Mouse (Mus musculus) neural tube, embryonic 14.5 days (tissue): Measurements from ENCODE around the gene Mtmr11. TPM values are rescaled to one million over a fixed set of nuclear protein-coding genes. Genes with fewer than 3 reads are reported as not detected.

ENCODE experiments used
- ATAC-seq: fragments of 200-750 bp; cut with Nextera tagmentation; 2 replicates; pipeline ENCODE4 v1.8.0; 2017; ENCODE audit warnings: low read depth, mild to moderate bottlenecking, moderate TSS enrichment, moderate library complexity
- H3K27ac ChIP-seq: fragments of 300-500 bp; sonication (generic); 2 replicates; pipeline ENCODE4 v1.5.1; 2014; ENCODE audit warnings: low read depth, mild to moderate bottlenecking, control low read depth, low read length, moderate library complexity, mixed read lengths
- H3K27me3 ChIP-seq: fragments of 300-500 bp; sonication (generic); 2 replicates; pipeline ENCODE4 v1.6.1; 2014; ENCODE audit warnings: low read length; ENCODE audit not compliant: control insufficient read depth, insufficient read depth
- H3K36me3 ChIP-seq: fragments of 300-500 bp; sonication (generic); 2 replicates; pipeline ENCODE4 v1.6.1; 2014; ENCODE audit warnings: low read length, mixed read lengths; ENCODE audit not compliant: control insufficient read depth, insufficient read depth
- H3K4me1 ChIP-seq: fragments of 300-500 bp; sonication (generic); 2 replicates; pipeline ENCODE4 v1.6.1; 2014; ENCODE audit warnings: low read length; ENCODE audit not compliant: control insufficient read depth, insufficient read depth
- H3K4me2 ChIP-seq: fragments of 300-500 bp; sonication (generic); 2 replicates; pipeline ENCODE4 v1.6.1; 2014; ENCODE audit warnings: mild to moderate bottlenecking, low read depth, low read length, control low read depth
- H3K4me3 ChIP-seq: fragments of 300-500 bp; sonication (generic); 2 replicates; pipeline ENCODE4 v1.5.1; 2014; ENCODE audit warnings: low read depth, low read length, control low read depth, mixed read lengths
- H3K9ac ChIP-seq: fragments of 300-500 bp; sonication (generic); replicated peaks from 2 replicates; pipeline ENCODE4 v1.6.1; 2014; ENCODE audit warnings: low read depth, mild to moderate bottlenecking, control low read depth, low read length, mixed read lengths
- H3K9me3 ChIP-seq: fragments of 300-500 bp; sonication (generic); 2 replicates; pipeline ENCODE4 v1.6.1; 2016; ENCODE audit warnings: low read length; ENCODE audit not compliant: control insufficient read depth
- WGBS: fragments of 180-500 bp; shearing (Covaris S2); extraction: QIAGEN DNeasy Blood & Tissue Kit; methylation state at CpG from one replicate; pipeline ENCODE4 v1.1.7; 2014; 5-methylcytosine and 5-hydroxymethylcytosine counted together
- polyA plus RNA-seq: library from polyadenylated mRNA; unstranded; fragments of >200 nt; fragmentation: Nextera tagmentation; extraction: Ambion mirVana; gene quantifications from 2 replicates; pipeline ENCODE4 v1.2.1, GENCODE M21; 2014

Mtmr11 gene
- polyA plus RNA-seq = 10.9 and 11.6 TPM in 2 replicates

DNA sequence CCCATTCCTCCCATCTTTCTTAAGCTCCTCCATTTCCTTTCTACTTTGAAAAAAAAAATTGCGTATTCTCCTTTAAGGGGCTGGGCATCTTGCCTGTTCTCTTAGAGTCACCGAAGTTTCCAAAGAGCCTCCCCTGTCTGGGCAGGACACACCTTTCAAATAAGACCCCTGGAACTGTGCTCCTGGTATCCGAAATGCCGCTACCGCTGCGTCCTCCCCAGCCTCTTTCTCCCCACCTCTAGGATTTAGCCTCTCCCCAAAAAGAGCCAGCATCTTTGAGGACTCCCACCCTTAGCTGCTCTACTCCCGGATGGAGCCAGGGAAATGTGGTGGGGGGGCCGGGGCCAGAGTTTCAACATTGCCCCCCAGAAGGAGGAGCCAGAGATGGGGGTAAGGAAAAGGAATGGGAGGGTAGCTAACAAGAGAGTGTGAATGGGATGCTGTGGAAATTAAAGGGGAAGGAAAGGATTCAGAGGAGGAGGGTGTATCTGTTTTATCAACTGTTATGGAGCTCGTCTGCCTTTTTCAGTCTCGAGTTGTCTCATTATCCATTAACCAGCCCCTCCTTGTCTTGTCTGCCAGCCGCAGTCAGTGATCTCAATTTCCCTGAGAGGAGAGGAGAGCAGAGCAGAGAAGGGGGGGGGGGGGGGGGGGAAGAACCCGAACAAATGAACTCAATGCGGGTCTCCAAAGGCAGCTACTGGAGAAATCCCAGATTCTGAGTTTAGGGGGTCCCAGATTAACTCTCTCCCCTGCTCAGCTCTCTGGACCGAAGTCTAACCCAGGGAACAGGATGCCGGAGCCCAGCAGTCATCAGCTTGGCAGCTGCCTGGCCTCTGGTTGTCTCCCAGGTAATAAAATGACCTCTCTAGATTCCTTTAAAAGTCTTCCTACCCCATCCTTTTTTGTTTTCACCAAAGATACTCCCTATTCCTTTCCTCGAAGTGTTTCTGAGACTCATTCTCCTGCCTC is at the start of gene Mtmr11:
Gene Mtmr11 (plus strand): TSS at position 136 of the 972 bp plus-strand sequence.
- 4% methylated on average over 15 of the region's 16 CpGs for WGBS
- peak; percentile 12; the same call in 1 of the 2 replicates for ATAC-seq
- Histone ChIP-seq H3K36me3 (no peaks in the 10 kb centered on the region), H3K9me3 (no peaks in the 10 kb centered on the region), H3K4me3 (peak within 1 kb of the TSS; percentile 38), H3K27me3 (no peaks in the 10 kb centered on the region), H3K9ac (peak within 1 kb of the TSS; percentile 51), H3K27ac (no peak within 1 kb of the TSS; the same call in 1 of the 2 replicates), H3K4me2 (peak within 1 kb of the TSS; percentile 93), H3K4me1 (peaks cover 8% of the 10 kb centered on the region; the same call in 1 of the 2 replicates)

DNA sequence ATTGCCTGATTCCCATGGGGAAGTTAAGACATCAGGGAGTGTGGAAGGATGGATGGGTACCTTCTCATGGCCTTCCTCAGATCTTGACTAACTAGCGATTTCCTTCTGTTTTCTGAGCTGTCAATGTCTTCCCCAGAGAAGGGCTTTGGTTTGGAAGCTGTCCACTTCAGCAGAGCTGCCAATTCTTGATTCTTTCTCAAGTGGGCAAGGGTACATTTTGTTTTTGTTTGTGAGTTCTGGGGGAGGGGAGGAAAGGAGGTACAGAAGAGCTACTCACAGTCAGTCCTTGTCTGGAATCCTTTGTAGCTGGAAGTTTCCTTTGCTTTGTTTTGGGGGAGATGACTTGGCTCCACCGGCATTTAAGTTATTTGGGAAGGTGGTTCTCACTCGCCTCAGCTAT is 48.6 kb upstream of the Mtmr11 start:
- Histone ChIP-seq H3K4me3 (no peak overlapping the region), H3K9me3 (no peaks in the 10 kb centered on the region), H3K27me3 (no peaks in the 10 kb centered on the region), H3K27ac (no peak overlapping the region), H3K36me3 (no peaks in the 10 kb centered on the region), H3K9ac (no peak overlapping the region), H3K4me1 (no peaks in the 10 kb centered on the region), H3K4me2 (no peak overlapping the region)
- WGBS = 60% methylated on average over 3 of the region's 3 CpGs
- no peak for ATAC-seq

GRCm38 (mm10) chr3:96118142-96118541 is 43.7 kb upstream of the Mtmr11 start:
- Histone ChIP-seq H3K9me3 (no peaks in the 10 kb centered on the region), H3K4me2 (no peak overlapping the region), H3K4me1 (no peaks in the 10 kb centered on the region), H3K9ac (no peak overlapping the region), H3K36me3 (no peaks in the 10 kb centered on the region), H3K4me3 (no peak overlapping the region), H3K27ac (no peak overlapping the region), H3K27me3 (no peaks in the 10 kb centered on the region)
- 85% methylated on average over 2 of the region's 2 CpGs for WGBS
- ATAC-seq = no peak

DNA sequence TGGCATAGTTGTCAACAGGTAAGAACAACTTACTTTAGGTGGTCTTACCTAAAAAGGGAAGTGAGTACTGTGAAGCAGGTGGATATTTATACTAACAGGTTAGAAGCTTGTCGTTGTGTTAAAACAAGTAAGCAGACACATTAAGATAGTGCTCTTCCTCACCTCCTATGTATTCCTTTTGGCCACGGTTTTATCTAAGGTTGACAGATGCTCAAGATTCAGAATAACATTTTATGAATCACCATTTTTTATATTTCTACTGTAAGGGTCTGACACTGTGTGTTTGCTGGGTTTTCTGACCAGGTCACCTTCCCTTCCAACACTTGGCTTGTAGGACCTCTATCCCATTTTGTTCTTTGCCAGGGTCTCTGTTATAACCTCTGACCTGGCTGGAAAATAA is 43.1 kb upstream of the Mtmr11 start:
- Histone ChIP-seq H3K9me3 (no peaks in the 10 kb centered on the region), H3K4me2 (no peak overlapping the region), H3K27me3 (no peaks in the 10 kb centered on the region), H3K4me1 (no peaks in the 10 kb centered on the region), H3K27ac (no peak overlapping the region), H3K4me3 (no peak overlapping the region), H3K9ac (no peak overlapping the region), H3K36me3 (no peaks in the 10 kb centered on the region)
- 97% methylated on average over 2 of the region's 2 CpGs for WGBS
- no peak for ATAC-seq

DNA sequence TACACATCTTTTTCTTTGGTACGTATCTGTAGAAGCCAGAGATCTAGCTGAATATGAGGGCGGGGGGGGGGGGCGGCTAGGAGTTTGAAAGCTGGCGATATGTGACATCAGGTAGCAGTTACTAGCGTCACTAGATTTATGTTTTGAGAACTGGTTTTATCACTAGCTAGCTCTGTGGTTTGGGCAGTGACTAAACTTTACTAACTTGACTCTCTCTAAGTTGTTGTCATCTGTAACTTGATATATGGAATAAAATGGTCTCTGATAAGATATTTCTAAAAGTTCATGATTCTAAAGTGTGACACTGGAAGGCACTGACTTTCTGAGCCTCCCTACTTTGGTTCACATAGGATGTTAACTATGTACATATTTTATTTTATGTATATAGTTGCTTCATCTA is 37.6 kb upstream of the Mtmr11 start:
- ATAC-seq = no peak
- H3K4me3 ChIP-seq = no peak overlapping the region
- no peaks in the 10 kb centered on the region for H3K27me3 ChIP-seq
- no peaks in the 10 kb centered on the region for H3K9me3 ChIP-seq
- H3K4me1 ChIP-seq = no peaks in the 10 kb centered on the region
- 91% methylated on average over 5 of the region's 5 CpGs for WGBS
- no peaks in the 10 kb centered on the region for H3K36me3 ChIP-seq
- H3K9ac ChIP-seq = no peak overlapping the region
- H3K27ac ChIP-seq = no peak overlapping the region
- H3K4me2 ChIP-seq = no peak overlapping the region

- Histone ChIP-seq H3K27ac (no peak overlapping the region), H3K9ac (no peak overlapping the region), H3K4me2 (no peak overlapping the region), H3K4me1 (no peaks in the 10 kb centered on the region), H3K9me3 (no peaks in the 10 kb centered on the region), H3K4me3 (no peak overlapping the region), H3K27me3 (no peaks in the 10 kb centered on the region), H3K36me3 (no peaks in the 10 kb centered on the region)
- no peak for ATAC-seq
Measured at GRCm38 (mm10) chr3:96128128-96128527, 33.7 kb upstream of the Mtmr11 start.

DNA sequence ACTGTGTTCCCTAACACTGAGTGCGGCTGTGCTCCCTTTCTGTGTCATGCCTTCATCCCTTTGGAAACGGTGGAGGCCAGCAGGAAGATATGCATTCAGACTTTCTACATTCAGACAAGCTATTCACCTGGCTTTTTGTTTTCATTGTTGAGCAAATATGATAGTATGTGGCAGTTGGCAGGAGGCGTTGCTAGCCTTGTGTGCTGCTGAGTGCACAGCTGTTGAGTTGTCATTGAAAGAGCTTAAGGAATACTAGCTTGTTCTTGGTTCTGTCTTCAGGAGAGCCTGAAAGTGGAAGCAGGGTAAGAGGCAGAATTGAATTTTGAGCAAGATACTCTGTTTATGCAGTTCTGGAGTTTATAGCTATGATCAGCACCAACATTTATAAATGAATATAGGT is 29.3 kb upstream of the Mtmr11 start:
- no peak for ATAC-seq
- WGBS = 83% methylated on average over 3 of the region's 3 CpGs
- no peaks in the 10 kb centered on the region for H3K27me3 ChIP-seq
- H3K9me3 ChIP-seq = no peaks in the 10 kb centered on the region
- H3K27ac ChIP-seq = no peak overlapping the region
- H3K4me3 ChIP-seq = no peak overlapping the region
- H3K4me1 ChIP-seq = no peaks in the 10 kb centered on the region
- no peaks in the 10 kb centered on the region for H3K36me3 ChIP-seq
- H3K9ac ChIP-seq = no peak overlapping the region
- H3K4me2 ChIP-seq = no peak overlapping the region

GRCm38 (mm10) chr3:96133327-96133905 is 28.4 kb upstream of the Mtmr11 start:
- Histone ChIP-seq H3K9me3 (no peaks in the 10 kb centered on the region), H3K27ac (no peak overlapping the region), H3K4me1 (no peaks in the 10 kb centered on the region), H3K27me3 (no peaks in the 10 kb centered on the region), H3K4me2 (no peak overlapping the region), H3K36me3 (no peaks in the 10 kb centered on the region), H3K9ac (no peak overlapping the region), H3K4me3 (no peak overlapping the region)
- no peak for ATAC-seq
- 81% methylated on average over 11 of the region's 11 CpGs for WGBS

DNA sequence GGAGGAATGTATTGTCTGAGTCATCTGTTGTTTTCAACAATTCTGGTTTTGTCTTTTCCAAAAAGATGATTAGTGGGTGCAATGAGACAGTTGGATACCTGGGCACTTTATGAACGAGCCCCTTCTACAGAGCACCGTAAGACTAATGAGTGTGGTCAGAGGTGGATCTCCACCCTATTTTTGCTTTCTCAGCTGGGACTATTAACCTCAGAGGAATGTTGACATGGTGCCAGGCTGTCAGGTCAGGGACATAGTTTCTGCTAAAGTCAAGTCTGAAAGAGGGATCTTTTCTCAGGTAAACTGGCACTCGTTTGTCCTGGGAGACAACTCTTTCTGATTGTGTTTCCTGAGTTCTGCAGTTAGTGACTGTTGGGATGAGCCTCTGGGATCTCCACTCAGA is 26.8 kb upstream of the Mtmr11 start:
- Histone ChIP-seq H3K27me3 (no peaks in the 10 kb centered on the region), H3K4me2 (no peak overlapping the region), H3K9me3 (no peaks in the 10 kb centered on the region), H3K4me1 (no peaks in the 10 kb centered on the region), H3K27ac (no peak overlapping the region), H3K4me3 (no peak overlapping the region), H3K9ac (no peak overlapping the region), H3K36me3 (no peaks in the 10 kb centered on the region)
- 87% methylated on average over 3 of the region's 3 CpGs for WGBS
- no peak for ATAC-seq
